Mouse (Mus musculus): ENCODE data around the gene Pgm2l1.

DNA sequence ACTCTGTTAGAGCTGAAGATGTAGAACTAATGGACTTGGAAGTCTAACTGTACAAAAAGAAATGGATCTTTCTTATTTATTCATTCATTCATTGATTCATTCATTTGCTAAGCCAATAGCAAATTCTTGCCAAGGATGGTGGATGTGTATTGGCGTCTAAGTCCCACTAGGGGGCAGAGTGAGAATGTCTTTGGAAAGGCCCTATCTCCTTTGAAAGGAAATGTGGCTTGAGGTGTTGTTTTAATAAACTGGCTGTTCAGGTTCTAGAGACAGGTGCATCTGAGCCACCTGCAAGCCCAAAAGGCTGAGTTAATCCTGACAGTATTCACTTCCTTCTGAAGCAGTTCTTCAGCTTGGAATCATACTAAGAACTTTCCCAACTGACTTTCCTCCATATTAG, 52.6 kb downstream of the Pgm2l1 start:
- TF ChIP-seq GATA1 (IDR thresholded peaks at IDR 0.05; ENCODE audit: borderline replicate concordance, low read length) (no peak), FLI1 (IDR thresholded peaks at IDR 0.05; ENCODE audit: low read length) (no peak)
